Mouse (Mus musculus) G1E (cell line): ENCODE data around the gene Gse1. TPM values are rescaled to one million over a fixed set of nuclear protein-coding genes. Genes with fewer than 3 reads are reported as not detected.

Experiments
- ATAC-seq: 2 replicates; pipeline ENCODE4 v1.8.0; 2016; ENCODE audit warnings: mild to moderate bottlenecking; ENCODE audit not compliant: insufficient number of reproducible peaks, poor library complexity, low FRiP score, severe bottlenecking; ENCODE audit errors: extremely low read depth
- DNase-seq: peaks from one replicate; pipeline ENCODE4 v3.0.0; 2012; ENCODE audit warnings: low spot score
- H3K27me3 ChIP-seq: 2 replicates; pipeline ENCODE4 v1.6.1; 2012; ENCODE audit warnings: mild to moderate bottlenecking, low read length, inconsistent platforms; ENCODE audit not compliant: insufficient read depth
- H3K36me3 ChIP-seq: replicated peaks from 2 replicates; pipeline ENCODE3; 2012; ENCODE audit warnings: mild to moderate bottlenecking, inconsistent platforms
- H3K4me1 ChIP-seq: 2 replicates; pipeline ENCODE4 v1.6.1; 2012; ENCODE audit warnings: low read depth, low read length, inconsistent platforms, mixed read lengths; ENCODE audit not compliant: insufficient read depth
- H3K4me3 ChIP-seq: 2 replicates; pipeline ENCODE4 v1.5.1; 2012; ENCODE audit warnings: low read depth, mild to moderate bottlenecking, inconsistent platforms, low read length, moderate library complexity, mixed read lengths
- H3K9me3 ChIP-seq: replicated peaks from 2 replicates; pipeline ENCODE4 v1.6.1; 2012; ENCODE audit warnings: inconsistent platforms
- CTCF ChIP-seq: IDR thresholded peaks from 2 replicates; pipeline ENCODE4 v1.5.1; 2012; ENCODE audit warnings: low read depth, low read length, inconsistent platforms, mixed read lengths
- GATA1 ChIP-seq: IDR thresholded peaks from 2 replicates; pipeline ENCODE4 v1.6.1; 2012; ENCODE audit warnings: borderline replicate concordance, low read length, inconsistent platforms, mixed read lengths
- GATA2 ChIP-seq: IDR thresholded peaks from 2 replicates; pipeline ENCODE4 v1.6.1; 2012; ENCODE audit warnings: low read depth, low read length, inconsistent platforms, borderline replicate concordance
- POLR2AphosphoS5 ChIP-seq: IDR thresholded peaks from 2 replicates; pipeline ENCODE4 v1.6.1; 2012; ENCODE audit warnings: low read depth, low read length, inconsistent platforms; ENCODE audit not compliant: insufficient replicate concordance
- TAL1 ChIP-seq: conservative IDR thresholded peaks from 2 replicates; pipeline ENCODE4 v1.6.1; 2012; ENCODE audit warnings: low read depth, low read length, inconsistent platforms, mixed read lengths
- polyA plus RNA-seq: library from polyadenylated mRNA; stranded (reverse); fragments of >175 nt; gene quantifications from 2 replicates; pipeline ENCODE4 v1.2.3, GENCODE M21; 2012
- total RNA-seq, 2 experiments: library from RNA; stranded (forward) in 1 of 2; stranded (reverse) in 1 of 2; fragments of 200-1000 nt in 1 of 2; fragments of >200 nt in 1 of 2; fragmentation: Nextera tagmentation in 1 of 2; gene quantifications; 2 replicates each; pipeline ENCODE4 v1.2.3; 2014 to 2017

Gse1 gene
- total and polyA plus RNA-seq, 3 experiments, result 6.3 to 106 (median 48.4) TPM

DNA sequence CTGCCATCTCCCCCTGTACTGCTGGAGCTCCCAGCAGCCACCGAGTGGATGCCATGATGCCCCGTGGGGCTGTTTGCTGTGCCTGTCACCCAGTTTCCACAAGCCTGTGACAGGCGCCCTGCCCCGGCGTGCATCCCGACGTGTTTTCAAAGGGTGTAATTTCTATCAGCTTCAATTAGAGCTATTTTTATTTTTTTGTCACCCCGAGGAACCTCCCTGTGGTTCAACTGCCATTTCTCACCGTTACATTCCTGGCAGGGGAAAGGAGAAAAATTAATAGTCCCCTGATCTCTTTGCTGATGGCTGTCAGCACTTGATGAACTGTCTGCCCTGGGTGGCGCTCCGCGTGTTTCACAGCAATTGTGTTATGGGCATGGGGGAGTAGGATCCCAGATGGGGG, 115.3 kb downstream of the Gse1 start:
- Histone ChIP-seq H3K27me3 (peaks cover 81% of the 10 kb centered on the region), H3K36me3 (no peaks in the 10 kb centered on the region), H3K4me3 (no peak overlapping the region), H3K4me1 (no peaks in the 10 kb centered on the region), H3K9me3 (peaks cover 11% of the 10 kb centered on the region)
- ATAC-seq (no peak), DNase-seq (no peak)
- TF ChIP-seq CTCF, result no peak

DNA sequence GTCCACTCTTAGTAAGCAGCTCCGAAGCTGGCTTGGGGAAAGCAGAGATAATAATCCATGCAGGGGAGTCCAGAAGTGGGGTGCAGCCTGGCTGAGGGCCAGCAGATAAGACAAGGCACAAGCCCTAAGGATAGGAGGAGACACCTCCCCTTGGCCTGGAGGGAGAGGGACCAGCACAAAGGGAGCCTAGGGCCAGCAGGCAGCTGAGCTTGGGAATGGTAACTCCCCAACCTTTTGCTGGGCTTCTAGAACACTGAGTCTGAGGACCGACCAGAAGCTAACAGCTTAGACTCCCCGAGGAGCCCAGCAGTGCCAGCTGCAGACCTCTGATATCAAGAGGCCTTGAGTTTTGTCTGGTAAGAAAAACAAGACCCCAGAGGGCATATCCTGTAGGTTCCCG, 115.9 kb downstream of the Gse1 start:
- peaks cover 6% of the 10 kb centered on the region for H3K9me3 ChIP-seq
- DNase-seq (no peak), ATAC-seq (no peak)
- no peak for TF ChIP-seq TAL1
- TF ChIP-seq CTCF, result no peak
- TF ChIP-seq POLR2AphosphoS5, result no peak
- TF ChIP-seq GATA2, result no peak
- TF ChIP-seq GATA1, result no peak
- H3K36me3 ChIP-seq, result no peaks in the 10 kb centered on the region
- no peak overlapping the region for H3K4me3 ChIP-seq
- peaks cover 79% of the 10 kb centered on the region for H3K27me3 ChIP-seq
- H3K4me1 ChIP-seq, result no peaks in the 10 kb centered on the region

DNA sequence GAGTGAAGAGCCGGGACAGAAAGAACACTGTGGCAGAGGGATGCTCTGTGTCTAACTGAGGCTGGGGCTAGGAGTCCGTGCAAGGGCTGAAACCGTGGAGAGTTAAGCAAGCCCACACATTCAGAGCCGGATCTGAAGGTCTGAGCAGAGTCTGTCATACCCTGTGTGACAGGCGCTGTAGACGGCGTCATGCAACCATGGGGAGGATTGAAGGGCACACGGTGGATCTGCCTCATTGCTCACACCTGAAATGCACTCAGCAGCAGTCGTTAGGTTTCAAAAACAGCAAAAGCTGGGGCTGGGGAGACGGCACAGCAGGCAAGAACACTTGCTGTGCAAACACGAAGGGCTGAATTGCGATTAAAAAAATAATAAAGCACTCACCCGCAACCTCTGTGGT, 116.3 kb downstream of the Gse1 start:
- Histone ChIP-seq H3K36me3 (no peaks in the 10 kb centered on the region), H3K27me3 (peaks cover 78% of the 10 kb centered on the region), H3K4me1 (no peaks in the 10 kb centered on the region), H3K9me3 (peaks cover 6% of the 10 kb centered on the region), H3K4me3 (no peak overlapping the region)
- ATAC-seq, result no peak
- TF ChIP-seq GATA2 (no peak), CTCF (no peak), GATA1 (no peak), TAL1 (no peak), POLR2AphosphoS5 (no peak)
- no peak for DNase-seq

DNA sequence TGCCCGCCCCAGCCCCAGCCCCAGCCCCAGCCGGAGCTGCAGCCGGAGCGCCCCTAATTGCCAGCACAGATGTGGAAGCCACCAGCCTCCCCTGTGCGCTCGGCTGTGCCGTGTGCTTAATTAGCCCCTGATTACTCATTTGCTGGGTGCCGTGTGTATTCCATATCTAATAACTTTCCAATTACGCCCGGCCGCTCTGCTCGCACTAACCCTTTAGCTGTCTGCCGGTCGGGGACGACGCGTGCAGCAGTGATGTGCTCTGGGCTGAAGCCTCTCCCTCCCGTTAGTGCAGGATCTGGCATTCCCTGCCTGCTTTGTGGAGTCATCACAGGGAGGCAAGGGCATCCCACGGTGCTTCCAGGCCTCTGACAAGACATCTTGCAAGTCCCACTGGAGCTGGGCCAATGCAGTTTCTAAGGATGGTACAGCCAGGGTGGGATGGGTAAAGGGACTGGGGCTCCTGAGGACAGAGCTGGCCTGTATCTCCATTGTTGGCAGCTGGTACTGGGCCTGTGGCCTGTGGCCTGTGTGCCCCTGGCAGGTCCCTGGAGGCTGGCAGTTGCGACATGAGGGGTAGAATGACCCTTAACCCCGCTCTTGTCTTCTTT, 119.6 kb downstream of the Gse1 start:
- DNase-seq (no peak), ATAC-seq (no peak)
- Histone ChIP-seq H3K9me3 (peaks cover 6% of the 10 kb centered on the region), H3K36me3 (no peaks in the 10 kb centered on the region), H3K4me3 (no peak overlapping the region), H3K27me3 (peaks cover 81% of the 10 kb centered on the region), H3K4me1 (no peaks in the 10 kb centered on the region)
- TF ChIP-seq POLR2AphosphoS5, result no peak
- TF ChIP-seq GATA2, result no peak
- no peak for TF ChIP-seq GATA1
- no peak for TF ChIP-seq TAL1
- TF ChIP-seq CTCF, result no peak

DNA sequence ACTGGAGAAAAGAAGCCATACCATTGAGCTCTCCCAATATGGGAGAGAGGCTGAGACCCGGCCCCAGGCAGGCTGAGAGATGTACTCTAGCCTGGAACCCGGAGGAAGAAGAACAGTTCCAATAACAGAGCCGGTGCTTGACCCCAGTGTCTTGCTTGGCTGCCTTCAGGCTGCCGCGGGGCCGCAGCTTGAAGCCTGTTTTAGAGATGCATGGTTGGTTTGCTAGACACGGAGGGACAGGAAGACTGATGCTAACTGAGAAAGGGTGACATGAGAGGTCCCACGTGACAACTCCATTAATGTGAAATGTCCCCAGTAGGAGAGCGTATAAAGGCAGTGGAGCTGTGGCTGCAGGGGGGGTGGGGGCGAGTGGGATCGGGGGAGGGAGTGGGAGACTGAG, 120.7 kb downstream of the Gse1 start:
- Histone ChIP-seq H3K9me3 (peaks cover 6% of the 10 kb centered on the region), H3K27me3 (peaks cover 84% of the 10 kb centered on the region), H3K36me3 (no peaks in the 10 kb centered on the region), H3K4me3 (no peak overlapping the region), H3K4me1 (no peaks in the 10 kb centered on the region)
- DNase-seq (no peak), ATAC-seq (no peak)
- TF ChIP-seq CTCF, result no peak
- TF ChIP-seq POLR2AphosphoS5, result no peak
- no peak for TF ChIP-seq GATA1
- no peak for TF ChIP-seq GATA2
- TF ChIP-seq TAL1, result no peak

DNA sequence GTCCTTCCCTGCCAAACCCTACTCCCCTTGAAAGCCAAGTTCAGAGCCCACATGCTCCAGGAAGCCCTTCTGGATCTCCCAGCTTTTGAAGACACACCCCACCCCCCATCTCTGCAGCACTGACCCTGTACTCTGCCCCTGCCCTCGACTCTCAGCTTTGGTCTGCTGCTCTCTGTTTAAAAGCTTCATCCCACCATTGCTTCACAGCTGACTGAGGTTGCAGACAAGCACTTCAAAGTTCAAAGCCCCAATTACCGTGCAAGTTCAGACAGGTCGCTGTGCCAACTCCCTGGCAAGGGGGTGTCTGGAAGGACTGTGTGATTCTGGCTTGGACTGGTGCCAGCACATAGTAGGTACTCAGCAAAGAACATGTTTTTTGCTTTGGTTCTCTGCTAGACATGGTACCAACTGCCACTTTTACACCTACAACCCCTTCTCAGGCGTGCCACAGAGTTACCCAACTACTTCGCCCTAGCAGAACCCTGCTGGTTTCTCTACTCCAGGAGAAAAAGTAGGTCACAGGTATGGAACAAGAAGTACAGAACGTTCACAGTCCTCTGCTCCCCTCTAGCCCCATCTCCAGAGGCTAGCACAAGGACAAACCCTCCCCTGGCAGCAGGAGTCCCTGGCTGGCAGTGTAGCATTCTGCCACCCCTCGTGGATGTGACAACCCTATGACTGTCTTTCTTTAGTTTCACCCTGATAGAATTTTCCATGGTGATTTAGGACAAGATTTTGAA, 123.2 kb downstream of the Gse1 start:
- Histone ChIP-seq H3K9me3 (no peaks in the 10 kb centered on the region), H3K4me1 (no peaks in the 10 kb centered on the region), H3K4me3 (no peak overlapping the region), H3K36me3 (no peaks in the 10 kb centered on the region), H3K27me3 (peaks cover 85% of the 10 kb centered on the region)
- ATAC-seq (no peak), DNase-seq (no peak)
- TF ChIP-seq GATA2, result no peak
- TF ChIP-seq TAL1, result no peak
- TF ChIP-seq GATA1, result no peak
- TF ChIP-seq CTCF, result no peak
- TF ChIP-seq POLR2AphosphoS5, result no peak

DNA sequence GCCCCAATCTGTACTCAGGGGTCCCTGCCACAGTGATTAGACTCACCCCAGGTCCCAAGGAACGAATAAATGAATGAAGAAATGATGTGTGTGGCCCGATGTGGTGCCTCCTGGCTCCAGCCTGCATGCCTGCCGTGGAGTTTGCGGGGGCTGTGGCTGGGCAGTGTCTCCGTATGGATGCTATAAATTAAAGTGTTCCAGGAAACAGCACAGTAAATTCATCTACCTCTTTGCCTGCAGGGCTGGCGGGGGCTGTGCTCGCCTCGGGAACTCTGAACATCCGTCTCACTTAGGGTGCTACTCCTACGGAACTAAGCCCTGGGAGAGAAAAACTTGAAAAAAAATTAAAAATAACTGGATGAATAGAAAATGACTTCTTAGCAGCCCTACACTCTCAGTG, 123.8 kb downstream of the Gse1 start:
- H3K36me3 ChIP-seq, result no peaks in the 10 kb centered on the region
- no peak overlapping the region for H3K4me3 ChIP-seq
- H3K27me3 ChIP-seq, result peaks cover 83% of the 10 kb centered on the region
- no peaks in the 10 kb centered on the region for H3K4me1 ChIP-seq
- DNase-seq (no peak), ATAC-seq (no peak)
- H3K9me3 ChIP-seq, result no peaks in the 10 kb centered on the region
- TF ChIP-seq GATA2 (no peak), TAL1 (no peak), CTCF (no peak), GATA1 (no peak)
